Mouse (Mus musculus) fat pad, adult 2 months (tissue): Measurements from ENCODE around the gene Sorl1.

Experiments used
- DNase-seq: peaks from one replicate; pipeline ENCODE4 v3.0.0-alpha.2; 2011; ENCODE audit warnings: low read depth, low spot score; ENCODE audit errors: extremely low read depth

The Sorl1 gene

GRCm38 (mm10) chr9:42123713-42124576, at the start of gene Sorl1:
Gene Sorl1 (minus strand): TSS chr9:42124297.
- DNase-seq = no peak

- DNase-seq = no peak
Observed at GRCm38 (mm10) chr9:42173781-42174180, 49.7 kb upstream of the Sorl1 start.

GRCm38 (mm10) chr9:42169491-42169890, 45.4 kb upstream of the Sorl1 start:
- no peak for DNase-seq

- DNase-seq = no peak
Observed at GRCm38 (mm10) chr9:42169025-42169424, 44.9 kb upstream of the Sorl1 start.

GRCm38 (mm10) chr9:42164930-42165329, 40.8 kb upstream of the Sorl1 start:
- no peak for DNase-seq

- DNase-seq = no peak
Observed at GRCm38 (mm10) chr9:42163011-42163410, 38.9 kb upstream of the Sorl1 start.

GRCm38 (mm10) chr9:42159376-42159775, 35.3 kb upstream of the Sorl1 start:
- no peak for DNase-seq

- DNase-seq = no peak
Observed at GRCm38 (mm10) chr9:42158652-42159051, 34.6 kb upstream of the Sorl1 start.

GRCm38 (mm10) chr9:42157981-42158380, 33.9 kb upstream of the Sorl1 start:
- DNase-seq = no peak

GRCm38 (mm10) chr9:42156566-42156965, 32.5 kb upstream of the Sorl1 start:
- no peak for DNase-seq

GRCm38 (mm10) chr9:42154682-42155081, 30.6 kb upstream of the Sorl1 start:
- no peak for DNase-seq

- no peak for DNase-seq
Observed at GRCm38 (mm10) chr9:42148816-42149215, 24.7 kb upstream of the Sorl1 start.

- no peak for DNase-seq
Observed at GRCm38 (mm10) chr9:42148036-42148435, 23.9 kb upstream of the Sorl1 start.

- no peak for DNase-seq
Observed at GRCm38 (mm10) chr9:42146463-42146862, 22.4 kb upstream of the Sorl1 start.

GRCm38 (mm10) chr9:42141549-42142210, 17.6 kb upstream of the Sorl1 start:
- no peak for DNase-seq

- DNase-seq = no peak
Observed at GRCm38 (mm10) chr9:42138248-42138858, 14.3 kb upstream of the Sorl1 start.

GRCm38 (mm10) chr9:42137578-42137977, 13.5 kb upstream of the Sorl1 start:
- DNase-seq = no peak

- DNase-seq = no peak
Observed at GRCm38 (mm10) chr9:42130793-42131760, 7.0 kb upstream of the Sorl1 start.

GRCm38 (mm10) chr9:42127983-42128382, 3.9 kb upstream of the Sorl1 start:
- DNase-seq = no peak

GRCm38 (mm10) chr9:42125262-42125982, 1.3 kb upstream of the Sorl1 start:
- no peak for DNase-seq
